Mouse (Mus musculus): ENCODE results near the gene Rfx7.

Rfx7 gene

DNA sequence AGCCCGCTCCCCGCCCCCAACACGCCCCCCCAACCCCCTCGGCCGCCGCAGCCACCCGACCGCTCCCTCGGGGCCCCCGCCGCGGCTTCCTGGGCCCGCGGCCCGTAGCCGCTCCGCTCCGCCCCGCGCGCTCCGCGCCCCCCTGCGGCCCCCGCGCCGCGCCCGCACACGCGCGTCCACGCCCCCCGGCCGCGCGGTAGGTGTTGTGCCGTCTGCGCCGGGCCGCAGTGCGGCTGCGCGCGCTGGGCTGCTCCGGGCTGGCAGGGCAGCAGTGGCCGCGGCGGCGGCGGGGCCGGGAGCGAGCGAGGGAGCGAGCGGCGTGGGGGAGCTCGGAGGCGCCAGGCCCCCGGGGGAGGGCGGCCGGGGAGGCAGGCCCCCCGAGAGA, at the start of gene Rfx7:
Rfx7 (plus strand) TSS at position 245 of the 385 bp plus-strand sequence.
- peak; percentile 87 for DNase-seq

- no peak for DNase-seq
Observed at GRCm38 (mm10) chr9:72488523-72488922, 43.5 kb upstream of the Rfx7 start.

DNA sequence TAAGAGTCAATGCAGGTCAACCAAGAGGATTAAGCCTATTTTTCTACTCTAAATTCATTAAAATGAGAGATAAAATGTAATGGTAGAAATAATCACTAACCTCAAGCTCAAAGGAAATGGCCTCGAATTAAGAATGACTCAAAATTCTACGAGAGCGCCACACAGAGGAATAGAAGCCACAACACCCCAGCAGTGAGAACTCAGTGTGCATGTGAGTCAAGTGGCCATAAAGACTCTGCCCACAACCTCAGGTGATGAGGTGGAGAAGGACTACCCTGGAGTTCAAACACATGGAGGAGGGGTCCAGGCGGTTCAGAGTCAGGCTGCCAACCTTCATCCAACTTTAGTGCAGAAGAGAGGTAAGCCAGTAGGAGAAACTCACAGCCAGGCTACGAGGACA, 42.9 kb upstream of the Rfx7 start:
- DNase-seq, result no peak

- DNase-seq, result peak; percentile 95
Observed at GRCm38 (mm10) chr9:72491559-72492193, 40.4 kb upstream of the Rfx7 start.

DNA sequence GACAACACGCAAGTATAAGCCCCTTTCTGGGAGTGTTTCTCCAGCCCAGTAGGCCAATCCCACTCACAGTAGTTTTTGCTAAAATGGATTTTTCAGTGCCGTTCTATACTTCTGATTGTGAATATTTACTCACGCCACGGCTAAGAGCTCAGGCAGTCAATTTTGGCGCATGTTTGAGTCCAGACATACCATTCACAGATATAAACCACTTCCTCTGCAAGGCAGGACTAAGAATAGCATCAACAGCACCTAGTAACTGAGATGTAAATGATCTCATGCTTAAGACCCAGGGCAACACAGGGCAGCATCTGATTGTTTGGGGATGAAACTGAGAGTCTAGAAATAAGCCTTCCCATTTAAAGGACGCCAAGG, 39.9 kb upstream of the Rfx7 start, which contains the start of gene Tex9:
Tex9 (minus strand) TSS at position 19 of the 372 bp plus-strand sequence.
- no peak for DNase-seq

DNA sequence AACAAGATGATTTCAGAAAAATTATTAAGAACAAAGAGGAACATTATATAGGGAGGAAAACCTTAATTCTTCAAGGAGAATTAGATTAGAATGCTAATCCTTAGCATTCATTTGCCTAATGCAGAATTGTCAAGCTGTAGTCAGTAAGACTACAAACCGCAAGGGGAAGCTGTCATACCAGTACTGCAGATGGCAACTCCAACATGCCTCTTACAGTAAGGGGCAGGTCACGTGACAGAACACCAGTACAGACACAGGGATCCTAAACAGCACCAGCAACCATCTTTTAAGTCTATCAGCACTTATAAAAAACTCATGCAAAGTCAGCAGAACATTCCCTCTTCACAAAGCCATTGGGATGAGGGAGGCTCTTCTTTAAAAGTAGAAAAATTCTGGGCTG, 38.6 kb upstream of the Rfx7 start:
- DNase-seq, result no peak

DNA sequence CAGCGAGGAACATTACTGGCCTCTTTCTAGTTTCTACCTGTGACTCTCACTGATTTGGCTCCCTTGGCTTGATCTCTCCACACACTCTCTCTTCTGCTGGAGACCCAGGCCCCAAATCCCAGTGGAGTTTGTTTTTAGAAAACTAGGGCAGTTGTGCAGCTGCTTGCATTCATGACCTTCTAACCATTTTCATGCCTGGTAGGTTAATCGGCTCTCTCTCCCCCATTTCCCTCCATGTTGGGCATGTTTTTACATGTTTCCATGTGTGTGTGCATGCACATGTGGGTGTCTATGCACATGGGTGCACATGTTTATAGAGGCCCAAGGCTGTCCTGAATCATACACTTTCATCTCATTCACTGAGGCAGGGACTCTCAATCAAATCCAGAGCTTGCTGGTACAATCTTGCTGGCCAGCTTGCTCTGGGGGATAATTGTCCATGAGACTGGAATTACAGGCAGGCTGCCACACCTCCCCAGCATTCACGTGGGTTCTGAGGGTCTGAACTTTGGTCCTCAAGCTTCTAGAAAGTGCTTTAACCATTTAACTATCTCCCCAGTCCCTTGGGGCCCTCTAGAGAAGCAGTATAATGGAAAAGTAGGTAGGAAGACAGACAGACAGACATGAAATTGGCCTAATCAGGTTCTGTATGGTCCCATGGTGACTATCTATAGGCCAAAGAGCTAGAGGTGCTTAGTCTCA, 37.9 kb upstream of the Rfx7 start:
- DNase-seq, result peak; percentile 17

- no peak for DNase-seq
Observed at GRCm38 (mm10) chr9:72496691-72497090, 35.3 kb upstream of the Rfx7 start.

- DNase-seq, result no peak
Observed at GRCm38 (mm10) chr9:72497171-72497570, 34.9 kb upstream of the Rfx7 start.

DNA sequence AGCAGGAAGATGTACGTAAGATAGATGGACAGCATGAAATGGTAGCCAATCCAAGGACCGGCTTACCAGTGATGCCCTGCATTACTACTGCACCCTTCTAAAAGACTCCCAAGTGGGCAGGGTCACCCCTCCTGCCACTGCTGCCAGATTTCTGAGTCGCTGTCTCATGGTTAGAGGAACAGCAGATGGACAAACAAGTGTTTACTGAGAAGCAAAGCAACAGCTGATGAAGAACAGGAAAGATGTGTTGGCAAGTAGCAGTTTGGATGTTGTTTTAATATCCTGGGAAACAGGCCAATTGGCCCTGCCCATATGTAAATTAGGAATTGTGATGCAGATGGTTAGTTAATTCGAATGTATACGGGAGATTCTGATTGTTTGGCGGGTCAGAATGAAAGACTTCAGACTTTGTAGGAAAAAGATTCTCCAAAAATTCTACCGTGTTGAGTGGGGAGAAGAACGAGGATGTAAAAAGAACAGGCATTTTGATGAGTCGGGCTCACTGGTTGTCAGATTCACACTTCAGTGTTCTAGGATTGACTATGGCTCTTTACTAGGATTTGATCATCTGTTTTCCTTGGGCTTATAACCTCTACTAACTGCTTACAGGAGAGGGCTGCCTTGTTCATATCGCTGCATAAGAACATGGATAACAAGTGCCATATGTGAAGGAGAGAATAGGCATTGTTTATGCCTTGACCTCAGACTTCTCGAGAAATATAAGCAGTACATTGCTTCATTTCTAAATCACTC, 19.6 kb upstream of the Rfx7 start:
- DNase-seq, result no peak

GRCm38 (mm10) chr9:72515366-72515765, 16.7 kb upstream of the Rfx7 start:
- DNase-seq, result no peak

- no peak for DNase-seq
Observed at GRCm38 (mm10) chr9:72519246-72519645, 12.8 kb upstream of the Rfx7 start.

GRCm38 (mm10) chr9:72520849-72521248, 11.2 kb upstream of the Rfx7 start:
- DNase-seq, result no peak

GRCm38 (mm10) chr9:72526091-72526490, 5.9 kb upstream of the Rfx7 start:
- no peak for DNase-seq

- peak; percentile 92 for DNase-seq
Observed at GRCm38 (mm10) chr9:72530237-72530636, 1.8 kb upstream of the Rfx7 start.

DNA sequence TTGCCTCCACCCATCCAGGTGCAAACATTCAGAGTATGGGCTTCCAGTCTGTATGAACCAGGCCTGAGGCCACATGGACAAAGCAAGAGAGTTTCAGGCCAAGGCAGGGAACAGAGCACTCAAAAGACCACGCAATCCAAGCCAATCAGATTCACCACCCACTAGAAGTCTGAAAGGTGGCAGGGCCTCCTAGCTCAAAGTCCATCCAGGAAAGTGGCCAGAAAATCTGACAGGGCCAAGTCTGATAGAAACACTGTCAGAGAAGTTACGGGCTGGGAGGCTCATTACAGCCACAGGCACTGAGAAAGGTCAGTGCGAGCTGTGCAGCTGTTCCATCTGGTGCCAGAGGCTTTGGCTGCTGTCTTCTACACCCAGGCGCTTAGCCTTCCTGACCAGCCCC, 1.2 kb upstream of the Rfx7 start:
- DNase-seq, result peak; percentile 49

- peak; percentile 83 for DNase-seq
Observed at GRCm38 (mm10) chr9:72531291-72531995, 597 bp upstream of the Rfx7 start.

DNA sequence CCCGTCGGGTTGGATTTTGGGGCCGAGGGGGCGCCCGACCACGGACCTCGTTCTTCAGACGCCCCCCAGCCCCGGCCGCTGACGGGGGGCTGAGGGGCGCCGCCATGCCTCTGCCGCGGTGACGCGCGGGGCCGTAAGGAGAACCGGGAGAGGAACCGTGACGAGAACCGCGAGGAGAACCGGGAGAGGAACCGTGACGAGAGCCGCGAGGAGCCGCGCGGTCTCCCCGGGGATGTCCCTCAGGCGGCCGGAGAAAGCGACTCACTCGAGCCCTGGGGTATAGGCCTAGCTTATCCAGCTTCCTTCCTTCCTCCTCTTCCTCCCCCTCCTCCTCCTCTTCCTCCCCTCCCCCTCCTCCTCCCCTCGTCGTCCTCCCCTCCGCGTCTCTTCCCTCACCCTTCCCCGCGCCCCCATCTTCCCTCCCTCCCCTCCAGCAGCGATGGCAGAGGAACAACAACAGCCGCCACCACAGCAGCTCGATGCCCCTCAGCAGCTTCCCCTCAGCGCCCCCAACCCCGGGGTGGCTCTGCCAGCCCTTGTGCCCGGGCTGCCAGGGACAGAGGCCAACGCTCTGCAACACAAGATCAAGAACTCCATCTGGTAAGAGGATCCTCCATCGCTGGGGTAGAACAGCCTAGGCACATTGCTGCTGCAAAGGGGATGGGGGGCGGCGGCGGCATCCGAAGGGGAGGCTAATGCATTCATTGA, 495 bp downstream of the Rfx7 start:
- peak; percentile 70 for DNase-seq

GRCm38 (mm10) chr9:72533089-72533415, 1.0 kb downstream of the Rfx7 start:
- DNase-seq, result no peak

DNA sequence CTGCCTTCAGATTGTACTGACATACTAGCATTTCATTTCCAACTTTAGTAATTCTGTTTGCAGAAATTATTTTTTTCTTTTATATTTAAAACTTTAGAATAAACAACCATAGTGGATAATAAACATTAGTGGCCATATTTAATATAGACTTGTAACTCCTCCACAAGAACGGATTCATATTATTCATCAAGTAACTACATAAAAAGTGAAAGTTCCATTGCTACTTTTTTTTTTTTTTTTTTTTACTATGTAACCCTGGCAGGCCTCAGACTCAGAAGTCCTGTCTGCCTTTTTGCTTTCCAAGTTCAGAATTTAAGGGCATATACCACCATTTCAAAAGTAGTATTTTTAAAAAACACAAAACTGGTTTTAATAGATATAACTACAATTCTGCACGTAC, 2.9 kb downstream of the Rfx7 start:
- DNase-seq, result no peak

GRCm38 (mm10) chr9:72535394-72535793, 3.4 kb downstream of the Rfx7 start:
- DNase-seq, result no peak

DNA sequence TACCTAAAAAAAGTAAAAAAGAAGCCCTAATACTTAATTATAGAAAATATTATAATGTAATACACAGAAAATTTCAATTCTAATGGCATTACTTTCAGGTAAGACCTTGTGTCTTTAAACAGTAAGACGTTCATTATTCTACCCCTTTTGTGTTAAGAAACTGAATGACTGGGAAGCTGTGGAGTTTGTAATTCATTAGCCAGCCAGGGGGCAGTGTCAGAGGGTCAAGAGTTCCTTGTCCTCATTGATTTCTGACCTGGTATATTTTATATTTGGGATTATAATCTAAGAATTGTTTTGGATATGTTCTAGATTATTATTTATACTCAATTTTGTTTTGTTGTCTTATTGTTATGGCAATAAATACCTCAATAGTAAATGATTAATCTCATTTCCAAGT, 5.0 kb downstream of the Rfx7 start:
- DNase-seq, result peak; percentile 14

DNA sequence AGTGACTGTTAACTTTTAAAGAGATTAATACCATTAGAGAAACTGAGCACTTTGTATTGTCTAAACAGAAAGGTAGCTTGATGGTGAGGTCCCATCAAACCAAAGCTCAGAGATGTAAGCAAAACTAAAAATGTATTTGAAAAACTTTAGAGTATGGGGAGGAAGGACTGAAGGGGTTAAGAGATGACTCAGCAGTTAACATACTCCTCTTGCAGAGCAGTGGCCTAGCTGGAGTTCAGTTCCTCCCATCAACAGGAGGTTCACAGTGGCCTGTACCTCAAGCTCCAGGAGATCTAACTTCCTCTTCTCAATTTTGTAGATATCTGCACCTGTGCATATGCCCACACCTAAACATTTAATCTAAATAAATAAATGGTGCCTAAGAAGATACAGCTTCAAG, 11.6 kb downstream of the Rfx7 start:
- no peak for DNase-seq
